Mouse (Mus musculus) forebrain, embryonic 12.5 days (tissue): ENCODE results near the gene Gp9. TPM values are rescaled to one million over a fixed set of nuclear protein-coding genes. Genes with fewer than 3 reads are reported as not detected.

Source experiments
- ATAC-seq: fragments of 200-750 bp; cut with Nextera tagmentation; 2 replicates; pipeline ENCODE4 v1.8.0; 2017; ENCODE audit warnings: moderate TSS enrichment; ENCODE audit not compliant: low FRiP score
- H3K27ac ChIP-seq: fragments of 300-500 bp; sonication (generic); 2 replicates; pipeline ENCODE4 v1.5.1; 2016; ENCODE audit warnings: mild to moderate bottlenecking
- H3K27me3 ChIP-seq: fragments of 300-500 bp; sonication (generic); 2 replicates; pipeline ENCODE4 v1.6.1; 2016; ENCODE audit warnings: mild to moderate bottlenecking
- H3K36me3 ChIP-seq: fragments of 300-500 bp; sonication (generic); replicated peaks from 2 replicates; pipeline ENCODE4 v1.6.1; 2016; ENCODE audit warnings: mild to moderate bottlenecking
- H3K4me1 ChIP-seq: fragments of 300-500 bp; sonication (generic); 2 replicates; pipeline ENCODE4 v1.6.1; 2016
- H3K4me2 ChIP-seq: fragments of 300-500 bp; sonication (generic); 2 replicates; pipeline ENCODE4 v1.6.1; 2016; ENCODE audit warnings: mild to moderate bottlenecking, moderate library complexity
- H3K4me3 ChIP-seq: fragments of 300-500 bp; sonication (generic); replicated peaks from 2 replicates; pipeline ENCODE4 v1.5.1; 2016; ENCODE audit warnings: mild to moderate bottlenecking
- H3K9ac ChIP-seq: fragments of 300-500 bp; sonication (generic); 2 replicates; pipeline ENCODE4 v1.6.1; 2016; ENCODE audit warnings: mild to moderate bottlenecking
- H3K9me3 ChIP-seq: fragments of 300-500 bp; sonication (generic); 2 replicates; pipeline ENCODE4 v1.6.1; 2016
- WGBS: fragments of 180-500 bp; shearing (Covaris S2); methylation state at CpG from one replicate; pipeline ENCODE4 v1.1.7; 2016; 5-methylcytosine and 5-hydroxymethylcytosine counted together
- polyA plus RNA-seq: library from polyadenylated mRNA; unstranded; fragments of >200 nt; fragmentation: Nextera tagmentation; extraction: Ambion mirVana; gene quantifications from 2 replicates; pipeline ENCODE4 v1.2.1, GENCODE M21; 2016

The Gp9 gene
- polyA plus RNA-seq, 1 experiment from 2014 or later, result 0.88 TPM

- H3K9me3 ChIP-seq, result no peaks in the 10 kb centered on the region
- no peak overlapping the region for H3K27ac ChIP-seq
- peaks cover 10% of the 10 kb centered on the region for H3K36me3 ChIP-seq
- peaks cover 9% of the 10 kb centered on the region for H3K4me1 ChIP-seq
- H3K9ac ChIP-seq, result no peak overlapping the region
- no peaks in the 10 kb centered on the region for H3K27me3 ChIP-seq
- H3K4me2 ChIP-seq, result no peak overlapping the region
- WGBS, result 96% methylated on average over 10 of the region's 10 CpGs
- no peak overlapping the region for H3K4me3 ChIP-seq
- no peak for ATAC-seq
Measured at GRCm38 (mm10) chr6:87793821-87794510, 16.1 kb downstream of the Gp9 start.

GRCm38 (mm10) chr6:87795385-87796150 lies 17.7 kb downstream of the Gp9 start:
- Histone ChIP-seq H3K9ac (no peak overlapping the region), H3K27ac (no peak overlapping the region), H3K36me3 (peaks cover 10% of the 10 kb centered on the region), H3K4me3 (no peak overlapping the region), H3K27me3 (no peaks in the 10 kb centered on the region), H3K4me2 (no peak overlapping the region), H3K9me3 (no peaks in the 10 kb centered on the region), H3K4me1 (no peaks in the 10 kb centered on the region)
- 53% methylated on average over 6 of the region's 6 CpGs for WGBS
- ATAC-seq, result no peak

GRCm38 (mm10) chr6:87796251-87796880 lies 18.5 kb downstream of the Gp9 start:
- Histone ChIP-seq H3K27me3 (no peaks in the 10 kb centered on the region), H3K9ac (no peak overlapping the region), H3K4me1 (no peaks in the 10 kb centered on the region), H3K9me3 (no peaks in the 10 kb centered on the region), H3K4me3 (no peak overlapping the region), H3K27ac (no peak overlapping the region), H3K4me2 (no peak overlapping the region), H3K36me3 (peaks cover 10% of the 10 kb centered on the region)
- 91% methylated on average over 6 of the region's 6 CpGs for WGBS
- ATAC-seq, result no peak

- no peaks in the 10 kb centered on the region for H3K9me3 ChIP-seq
- no peaks in the 10 kb centered on the region for H3K27me3 ChIP-seq
- ATAC-seq, result no peak
- H3K27ac ChIP-seq, result no peak overlapping the region
- no peak overlapping the region for H3K4me2 ChIP-seq
- 0 out of 2 replicates have a peak, but pooled peaks cover 5% of the 10 kb centered on the region for H3K36me3 ChIP-seq
- WGBS, result 51% methylated on average over 2 of the region's 2 CpGs
- H3K4me3 ChIP-seq, result no peak overlapping the region
- no peak overlapping the region for H3K9ac ChIP-seq
- H3K4me1 ChIP-seq, result no peaks in the 10 kb centered on the region
Measured at GRCm38 (mm10) chr6:87797321-87797720, 19.4 kb downstream of the Gp9 start.

- no peak overlapping the region for H3K4me3 ChIP-seq
- H3K27ac ChIP-seq, result no peak overlapping the region
- no peaks in the 10 kb centered on the region for H3K4me1 ChIP-seq
- no peak overlapping the region for H3K9ac ChIP-seq
- no peaks in the 10 kb centered on the region for H3K27me3 ChIP-seq
- H3K9me3 ChIP-seq, result no peaks in the 10 kb centered on the region
- no peaks in the 10 kb centered on the region for H3K36me3 ChIP-seq
- ATAC-seq, result no peak
- 86% methylated on average over 6 of the region's 6 CpGs for WGBS
- no peak overlapping the region for H3K4me2 ChIP-seq
Measured at GRCm38 (mm10) chr6:87799576-87799975, 21.7 kb downstream of the Gp9 start.

GRCm38 (mm10) chr6:87802462-87802861 lies 24.6 kb downstream of the Gp9 start:
- no peak overlapping the region for H3K4me3 ChIP-seq
- no peaks in the 10 kb centered on the region for H3K27me3 ChIP-seq
- no peaks in the 10 kb centered on the region for H3K9me3 ChIP-seq
- no peak overlapping the region for H3K27ac ChIP-seq
- H3K4me1 ChIP-seq, result no peaks in the 10 kb centered on the region
- 85% methylated on average over 7 of the region's 7 CpGs for WGBS
- H3K4me2 ChIP-seq, result no peak overlapping the region
- H3K36me3 ChIP-seq, result no peaks in the 10 kb centered on the region
- no peak overlapping the region for H3K9ac ChIP-seq
- ATAC-seq, result no peak

GRCm38 (mm10) chr6:87804036-87804435 lies 26.2 kb downstream of the Gp9 start:
- 93% methylated on average over 1 of the region's 1 CpGs for WGBS
- Histone ChIP-seq H3K4me1 (no peaks in the 10 kb centered on the region), H3K4me2 (no peak overlapping the region), H3K9ac (no peak overlapping the region), H3K27me3 (no peaks in the 10 kb centered on the region), H3K36me3 (no peaks in the 10 kb centered on the region), H3K9me3 (no peaks in the 10 kb centered on the region), H3K27ac (no peak overlapping the region), H3K4me3 (no peak overlapping the region)
- ATAC-seq, result no peak

- Histone ChIP-seq H3K4me3 (no peak overlapping the region), H3K36me3 (no peaks in the 10 kb centered on the region), H3K4me2 (no peak overlapping the region), H3K9ac (no peak overlapping the region), H3K4me1 (no peaks in the 10 kb centered on the region), H3K27me3 (no peaks in the 10 kb centered on the region), H3K27ac (no peak overlapping the region), H3K9me3 (no peaks in the 10 kb centered on the region)
- 83% methylated on average over 7 of the region's 7 CpGs for WGBS
- no peak for ATAC-seq
Measured at GRCm38 (mm10) chr6:87804886-87805285, 27.0 kb downstream of the Gp9 start.

GRCm38 (mm10) chr6:87805448-87805847 lies 27.6 kb downstream of the Gp9 start:
- ATAC-seq, result no peak
- no peaks in the 10 kb centered on the region for H3K36me3 ChIP-seq
- H3K27me3 ChIP-seq, result no peaks in the 10 kb centered on the region
- H3K9me3 ChIP-seq, result no peaks in the 10 kb centered on the region
- no peak overlapping the region for H3K4me2 ChIP-seq
- H3K9ac ChIP-seq, result no peak overlapping the region
- 94% methylated on average over 7 of the region's 7 CpGs for WGBS
- peaks cover 3% of the 10 kb centered on the region; the same call in 1 of the 2 replicates for H3K4me1 ChIP-seq
- H3K27ac ChIP-seq, result no peak overlapping the region
- H3K4me3 ChIP-seq, result no peak overlapping the region

GRCm38 (mm10) chr6:87806028-87806427 lies 28.2 kb downstream of the Gp9 start:
- 79% methylated on average over 2 of the region's 2 CpGs for WGBS
- Histone ChIP-seq H3K27me3 (no peaks in the 10 kb centered on the region), H3K4me3 (no peak overlapping the region), H3K4me1 (peaks cover 9% of the 10 kb centered on the region), H3K4me2 (no peak overlapping the region), H3K9me3 (no peaks in the 10 kb centered on the region), H3K36me3 (no peaks in the 10 kb centered on the region), H3K27ac (no peak overlapping the region), H3K9ac (no peak overlapping the region)
- ATAC-seq, result no peak

GRCm38 (mm10) chr6:87806857-87807256 lies 29.0 kb downstream of the Gp9 start:
- Histone ChIP-seq H3K4me3 (no peak overlapping the region), H3K9me3 (no peaks in the 10 kb centered on the region), H3K4me1 (peaks cover 11% of the 10 kb centered on the region), H3K9ac (no peak overlapping the region), H3K36me3 (no peaks in the 10 kb centered on the region), H3K27ac (no peak overlapping the region), H3K27me3 (no peaks in the 10 kb centered on the region), H3K4me2 (no peak overlapping the region)
- no peak for ATAC-seq
- WGBS, result 57% methylated on average over 2 of the region's 2 CpGs

- Histone ChIP-seq H3K4me1 (peaks cover 19% of the 10 kb centered on the region), H3K36me3 (no peaks in the 10 kb centered on the region), H3K9ac (no peak overlapping the region), H3K4me3 (no peak overlapping the region), H3K27me3 (no peaks in the 10 kb centered on the region), H3K27ac (no peak overlapping the region), H3K4me2 (no peak overlapping the region), H3K9me3 (no peaks in the 10 kb centered on the region)
- WGBS, result 86% methylated on average over 4 of the region's 4 CpGs
- ATAC-seq, result no peak
Measured at GRCm38 (mm10) chr6:87807735-87808440, 30.0 kb downstream of the Gp9 start.
